8 mouse cellular contexts compared by ENCODE assay signal in genomic region chr12:87306584-87306844, GRCm38 (mm10). TPM values are rescaled to one million over a fixed set of nuclear protein-coding genes. Genes with fewer than 3 reads are reported as not detected.
"Had no signal": no experiment of that assay in that cellular context is flagged by ENCODE, and none has a peak within 500 bp of the region (broad histone marks: within the 10 kb centered on the region; RNA-seq: fewer than 3 reads in every experiment).

No protein-coding gene starts in this region.

RNA-seq across cellular contexts. Expression of gene Ism2, which starts 7.0 kb away (rescaled TPM):
- total RNA-seq: gastrocnemius, adult 2 months; gastrocnemius, postnatal 10 days; gastrocnemius, postnatal 25 days; granulocyte monocyte progenitor cell, adult 5-6 weeks; heart, adult 18-20 months; heart, adult 8-10 months; heart, postnatal 25 days had no signal
- polyA plus RNA-seq: inflammation-experienced regulatory T-cells, adult 6 months had no signal
